Mouse (Mus musculus) kidney, adult 11 months (tissue): ENCODE results near the gene Cfap70.
A peak's percentile ranks its signal among the peaks of the same experiment; 100 is the strongest.

Experiments
- DNase-seq: peaks from one replicate; pipeline ENCODE4 v3.0.0; 2022

The Cfap70 gene

DNA sequence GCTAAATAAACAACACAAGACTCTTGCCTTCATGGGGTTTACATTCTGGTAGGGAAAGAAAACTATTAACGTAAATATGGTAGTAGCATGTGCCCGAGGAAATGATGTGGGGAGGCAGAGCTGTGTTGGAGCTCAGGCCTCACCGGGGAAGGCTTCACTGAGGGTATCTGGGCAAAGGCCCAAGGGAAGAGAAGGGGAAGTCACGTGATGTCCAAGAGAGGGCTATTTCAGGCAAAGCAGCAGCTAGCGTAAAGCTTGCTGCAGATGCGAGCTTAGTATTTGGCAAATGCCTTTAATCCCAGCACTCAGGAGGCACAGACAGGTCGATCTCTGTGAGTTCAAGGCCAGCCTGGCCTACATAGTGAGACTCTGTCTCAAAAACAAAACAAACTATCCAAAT, 29.8 kb downstream of the Cfap70 start:
- no peak for DNase-seq

GRCm38 (mm10) chr14:20400071-20400470, 52.0 kb downstream of the Cfap70 start:
- DNase-seq = no peak

DNA sequence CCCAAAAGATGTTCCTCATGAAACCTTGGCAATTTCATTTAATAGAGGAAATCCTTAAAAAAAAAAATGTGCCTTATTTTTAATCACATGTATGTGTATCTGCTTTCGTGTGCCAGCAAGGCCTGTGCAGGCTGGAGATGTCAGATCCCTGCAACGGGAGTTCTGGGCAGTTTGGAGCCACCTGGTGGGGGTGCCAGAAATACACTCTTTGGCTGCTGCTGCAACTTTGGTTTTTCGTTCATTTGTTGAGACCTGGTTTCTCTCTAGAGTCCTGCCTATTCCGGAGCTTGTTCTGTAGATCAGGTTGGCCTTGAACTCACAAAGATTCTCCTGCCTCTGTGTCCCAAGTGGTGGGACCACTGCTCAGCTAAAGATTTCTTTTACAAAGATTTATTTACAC, 53.2 kb downstream of the Cfap70 start:
- no peak for DNase-seq

DNA sequence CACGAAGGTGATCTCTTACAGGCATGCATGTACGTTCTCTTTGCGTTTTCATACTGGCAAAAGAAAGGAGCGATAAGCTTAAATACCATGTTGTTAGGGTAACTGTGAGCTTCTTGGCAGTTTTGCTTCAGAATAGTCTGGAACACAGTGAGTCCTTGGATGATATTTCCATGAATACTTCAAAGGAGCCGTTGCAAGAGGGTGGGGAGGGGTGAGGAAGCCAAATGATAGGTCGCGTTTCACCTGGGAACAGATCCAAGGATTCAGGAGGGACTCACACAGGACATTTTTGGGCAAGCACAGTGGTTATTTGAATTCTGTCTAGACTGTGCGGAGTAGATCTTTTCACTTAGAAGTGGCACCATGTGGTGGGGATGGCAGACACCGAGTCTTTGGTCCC, 54.8 kb downstream of the Cfap70 start:
- DNase-seq = no peak

DNA sequence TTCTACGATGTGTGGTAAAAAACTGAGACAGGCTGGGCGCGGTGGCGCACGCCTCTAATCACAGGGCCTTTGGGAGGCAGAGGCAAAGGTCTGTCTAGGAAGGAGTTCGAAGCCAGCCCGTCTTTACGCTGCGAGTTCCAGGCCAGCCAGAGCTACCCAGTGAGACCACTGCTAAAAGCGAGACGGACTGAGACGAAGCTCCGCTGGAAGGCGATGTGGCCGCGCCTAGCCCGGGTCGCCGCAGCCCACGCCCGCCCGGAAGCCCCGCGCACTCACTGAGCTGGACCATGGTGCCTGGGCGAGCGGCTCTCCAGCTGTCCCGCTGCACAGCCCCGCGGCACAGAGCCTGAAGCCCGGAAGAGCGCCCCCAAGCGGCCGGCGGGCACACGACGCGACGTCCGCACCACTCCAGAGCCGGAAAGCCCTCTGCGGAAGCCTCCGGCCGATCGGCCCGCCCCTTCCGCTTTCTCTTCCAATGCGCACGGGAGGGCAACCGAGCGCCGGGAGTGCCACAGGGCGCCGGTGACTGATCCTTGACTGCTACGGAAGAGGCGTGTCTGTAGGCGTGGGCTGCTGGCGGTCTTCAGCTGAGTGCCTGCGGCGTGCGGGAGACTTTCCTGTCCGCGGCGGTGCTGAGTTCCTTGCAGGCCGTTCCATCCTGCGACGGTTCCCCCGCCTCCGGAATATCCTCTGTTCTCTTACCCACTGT, 58.7 kb downstream of the Cfap70 start, which contains the start of gene Mrps16:
Gene Mrps16 (minus strand): TSS at position 430 of the 709 bp plus-strand sequence.
- peak; percentile 96 for DNase-seq

DNA sequence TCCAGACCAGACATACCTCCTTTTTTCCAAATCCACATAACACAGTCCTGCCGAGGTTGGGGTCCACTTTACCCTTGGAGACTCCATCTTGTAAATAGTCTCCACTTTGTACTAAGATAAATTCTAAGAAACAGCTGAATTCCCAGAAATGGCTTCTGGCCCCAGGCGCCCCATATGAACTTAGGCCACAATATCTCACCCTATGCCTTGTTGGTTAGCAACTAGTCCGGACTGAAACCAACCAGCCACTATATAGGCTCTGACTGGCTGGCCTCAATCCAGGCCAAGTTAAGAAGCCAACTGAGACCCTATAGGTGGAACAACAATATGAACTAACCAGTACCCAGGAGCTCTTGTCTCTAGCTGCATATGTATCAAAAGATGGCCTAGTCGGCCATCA, 59.7 kb downstream of the Cfap70 start:
- DNase-seq = no peak

GRCm38 (mm10) chr14:20389446-20390079, 62.5 kb downstream of the Cfap70 start:
- DNase-seq = no peak

DNA sequence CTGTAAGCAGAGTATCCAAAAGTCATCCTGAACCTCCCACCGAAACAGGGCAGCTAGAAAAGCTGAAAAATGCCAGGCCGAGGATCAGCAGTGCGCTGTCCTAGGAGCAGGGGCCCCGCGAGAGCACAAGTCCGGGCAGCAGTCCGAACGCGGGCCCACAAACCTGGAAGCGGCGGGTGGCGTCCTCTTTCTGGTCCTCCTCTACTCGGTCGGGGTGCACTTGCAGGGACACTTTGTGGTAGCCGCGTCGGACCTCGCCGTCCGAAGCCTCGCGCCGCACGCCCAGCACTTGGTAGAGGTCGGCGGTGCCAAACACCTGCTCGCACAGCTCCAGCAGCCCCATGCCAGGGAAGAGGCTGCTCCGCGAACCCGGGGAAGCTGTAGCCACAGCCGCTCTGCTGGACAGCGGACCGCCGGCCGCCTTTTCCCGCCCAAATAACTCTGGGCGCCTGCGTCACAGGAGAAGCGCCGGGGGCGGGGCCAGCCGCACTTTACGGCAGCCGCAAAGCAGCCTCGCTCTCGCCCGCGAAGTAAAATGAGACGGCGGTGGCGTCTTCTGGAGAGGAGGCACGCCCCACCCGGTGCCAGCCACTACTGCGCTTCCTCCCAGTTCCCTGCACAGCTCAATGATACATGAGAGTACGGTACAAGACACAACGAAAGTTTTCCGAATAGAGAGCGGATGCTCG, 63.4 kb downstream of the Cfap70 start, which contains the start of gene Dnajc9:
Gene Dnajc9 (minus strand): TSS at position 470 of the 689 bp plus-strand sequence.
- peak; percentile 92 for DNase-seq

DNA sequence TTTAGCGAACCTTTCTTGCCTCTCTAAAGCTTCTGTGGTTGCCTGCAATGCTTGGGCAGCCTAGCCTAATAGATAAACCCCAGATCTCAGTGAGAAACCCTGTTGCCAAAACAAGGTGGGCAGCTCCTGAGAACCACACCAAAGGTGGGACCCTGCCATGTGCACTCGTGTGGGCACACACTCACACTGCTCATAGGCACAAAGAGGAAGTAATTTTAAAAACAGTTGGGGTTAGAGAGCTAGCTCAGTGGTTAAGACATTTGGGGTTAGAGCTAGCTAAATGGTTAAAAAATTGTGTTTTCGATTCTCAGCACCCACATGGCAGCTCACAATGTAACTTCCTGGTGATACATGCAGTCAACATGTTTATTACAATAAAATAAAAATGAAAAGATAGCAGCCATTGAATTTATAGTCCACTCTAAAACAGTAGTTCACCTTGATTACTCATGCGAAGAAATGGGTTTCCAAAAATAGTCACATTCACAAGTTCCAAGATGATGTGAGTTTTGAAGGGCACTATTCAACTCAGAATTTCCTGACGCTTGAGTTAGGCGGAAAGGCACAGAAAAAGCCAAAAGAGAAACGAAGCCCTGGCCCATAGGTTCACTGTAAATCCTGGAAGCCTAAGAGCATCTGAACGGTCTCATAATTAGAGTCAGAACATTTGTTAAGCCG, 72.1 kb downstream of the Cfap70 start:
- DNase-seq = no peak

DNA sequence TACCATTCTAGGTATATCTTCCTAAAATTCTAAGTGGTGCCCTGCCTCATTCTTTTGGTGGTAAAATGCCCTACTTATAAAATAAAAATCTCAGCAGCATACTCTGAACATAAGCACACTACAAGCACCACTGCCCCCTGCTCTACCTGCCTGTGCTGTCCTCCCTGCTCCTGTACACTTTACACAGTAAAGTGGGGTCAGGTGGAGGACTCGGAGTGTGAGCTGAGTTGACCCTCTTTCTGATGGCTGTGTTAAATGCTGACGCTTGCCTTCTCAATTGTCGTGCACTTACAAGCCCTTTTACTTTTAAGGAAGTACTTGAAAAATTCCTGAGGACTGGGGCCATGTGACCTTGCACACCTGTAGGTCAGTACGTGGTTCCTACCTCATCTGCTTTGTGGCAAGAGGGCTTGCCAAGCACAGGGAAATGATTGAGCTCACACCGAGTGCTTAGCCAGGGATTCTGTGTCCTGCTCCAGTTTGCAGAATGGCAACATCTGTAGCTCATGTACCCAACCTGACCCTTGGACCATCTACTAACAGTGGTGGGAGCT, 72.9 kb downstream of the Cfap70 start:
- DNase-seq = no peak

DNA sequence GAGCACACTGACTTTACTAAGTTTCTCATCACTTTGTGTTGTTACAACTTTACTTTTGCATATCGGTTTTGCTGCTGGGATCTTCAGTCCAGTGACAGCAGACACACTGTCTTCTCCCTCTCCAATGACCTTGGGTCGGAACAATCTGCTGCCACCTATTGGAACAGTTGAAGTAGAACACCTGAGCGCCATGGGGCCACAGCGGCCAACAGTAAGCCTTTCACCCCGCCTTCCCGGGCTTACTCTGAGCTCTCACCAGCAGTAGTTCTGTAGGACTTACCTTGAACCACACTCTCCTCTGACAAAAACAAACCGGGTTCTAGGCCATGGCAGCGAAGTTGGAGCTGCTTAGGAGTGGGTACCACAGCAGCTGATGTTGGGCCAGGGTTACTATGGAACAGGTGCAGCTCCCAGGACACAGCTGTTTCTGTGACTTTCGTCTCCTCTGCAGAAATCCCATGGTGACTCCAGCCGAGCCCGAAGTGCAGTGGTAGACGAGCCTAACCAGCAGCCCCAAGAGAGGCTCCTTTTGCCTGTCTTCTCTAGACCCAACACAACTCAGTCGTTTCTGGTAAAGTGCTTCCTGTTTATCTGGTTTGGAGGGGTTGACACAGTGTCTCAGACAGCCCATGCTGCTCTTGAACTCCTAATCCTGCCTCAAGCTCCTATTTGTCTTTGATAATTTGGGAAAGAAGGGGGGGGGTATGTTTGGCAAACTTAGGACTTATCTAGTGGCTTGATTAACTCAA, 73.5 kb downstream of the Cfap70 start:
- DNase-seq = peak; percentile 59

DNA sequence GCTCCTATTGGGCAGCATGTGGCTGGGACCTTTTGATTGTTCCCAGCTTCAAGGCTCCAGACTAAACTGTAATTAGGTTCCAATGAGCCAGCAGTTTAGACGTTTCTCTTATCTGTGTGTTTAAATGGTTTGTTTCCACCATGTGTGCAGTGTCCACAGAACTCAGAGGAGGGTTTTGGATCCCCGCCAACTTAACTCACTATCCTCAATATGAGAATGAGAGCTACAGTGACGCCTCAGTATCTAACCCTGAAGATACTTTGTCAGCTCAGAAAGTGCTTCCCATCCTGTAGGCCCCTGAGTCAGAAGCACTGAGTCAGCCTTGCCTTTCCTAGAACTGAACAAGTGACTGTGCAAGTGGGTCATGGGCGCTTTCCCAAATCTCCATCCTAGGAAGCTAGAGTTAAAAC, 74.9 kb downstream of the Cfap70 start:
- DNase-seq = no peak

- no peak for DNase-seq
These were observed 80.2 kb downstream of the Cfap70 start for GRCm38 (mm10) chr14:20371854-20372253.

DNA sequence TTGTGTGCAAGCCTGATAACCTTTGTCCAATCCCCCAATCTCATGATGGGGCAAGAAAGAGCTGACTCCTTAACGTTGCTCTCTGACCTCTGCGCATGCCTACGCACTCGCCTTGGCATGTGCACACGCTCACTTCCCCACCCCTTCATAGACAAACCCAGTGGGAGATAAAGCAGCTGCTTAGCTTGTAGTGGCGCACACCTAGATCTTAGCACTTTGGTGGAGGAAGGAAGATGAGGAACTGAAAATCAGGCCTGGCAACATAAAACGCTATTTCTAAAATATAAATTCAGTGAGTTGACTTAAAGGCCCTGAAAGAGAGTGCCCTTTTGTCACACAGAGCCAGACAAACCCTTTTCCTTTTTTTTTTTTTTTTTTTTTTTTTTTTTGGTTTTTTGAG, 81.2 kb downstream of the Cfap70 start:
- no peak for DNase-seq

- DNase-seq = no peak
These were observed 83.8 kb downstream of the Cfap70 start for GRCm38 (mm10) chr14:20368271-20368670.

GRCm38 (mm10) chr14:20363230-20363629, 88.8 kb downstream of the Cfap70 start:
- DNase-seq = no peak

GRCm38 (mm10) chr14:20347991-20348541, 104.0 kb downstream of the Cfap70 start, which contains the start of the genes Ecd and Fam149b:
Gene Ecd (minus strand): TSS chr14:20348121.
Gene Fam149b (plus strand): TSS chr14:20348162.
- DNase-seq = peak; percentile 90

GRCm38 (mm10) chr14:20347441-20347990, 104.5 kb downstream of the Cfap70 start:
- peak; percentile 6 for DNase-seq

GRCm38 (mm10) chr14:20345885-20346284, 106.1 kb downstream of the Cfap70 start:
- no peak for DNase-seq
